Mouse (Mus musculus) embryonic facial prominence, embryonic 10.5 days (tissue): ENCODE measurements around the gene Ppm1l. TPM values are rescaled to one million over a fixed set of nuclear protein-coding genes. Genes with fewer than 3 reads are reported as not detected.
"Not testable (repeated sequence)": the region's sequence is repeated elsewhere in the genome, so short reads cannot be mapped to it uniquely, and the experiment has no call there.

ENCODE experiments used
- DNase-seq: peaks from one replicate; pipeline ENCODE4 v3.0.0-alpha.2; 2017; ENCODE audit warnings: low spot score
- H3K27ac ChIP-seq: fragments of 300-500 bp; sonication (generic); replicated peaks from 2 replicates; pipeline ENCODE4 v1.5.1; 2016; ENCODE audit warnings: mild to moderate bottlenecking
- H3K27me3 ChIP-seq: fragments of 300-500 bp; sonication (generic); replicated peaks from 2 replicates; pipeline ENCODE4 v1.6.1; 2016; ENCODE audit warnings: low read depth, mild to moderate bottlenecking; ENCODE audit not compliant: poor library complexity, severe bottlenecking
- H3K36me3 ChIP-seq: fragments of 300-500 bp; sonication (generic); replicated peaks from 2 replicates; pipeline ENCODE4 v1.6.1; 2016; ENCODE audit warnings: mild to moderate bottlenecking, moderate library complexity
- H3K4me1 ChIP-seq: fragments of 300-500 bp; sonication (generic); 2 replicates; pipeline ENCODE4 v1.6.1; 2016
- H3K4me3 ChIP-seq: fragments of 300-500 bp; sonication (generic); 2 replicates; pipeline ENCODE4 v1.5.1; 2016; ENCODE audit warnings: mild to moderate bottlenecking, moderate library complexity
- H3K9me3 ChIP-seq: fragments of 300-500 bp; sonication (generic); 2 replicates; pipeline ENCODE4 v1.6.1; 2016; ENCODE audit warnings: mild to moderate bottlenecking
- WGBS: fragments of 180-500 bp; shearing (Covaris S2); methylation state at CpG from one replicate; pipeline ENCODE4 v1.1.7; 2016; 5-methylcytosine and 5-hydroxymethylcytosine counted together
- polyA plus RNA-seq: library from polyadenylated mRNA; unstranded; fragments of >200 nt; fragmentation: Nextera tagmentation; extraction: Ambion mirVana; gene quantifications from 2 replicates; pipeline ENCODE4 v1.2.1, GENCODE M21; 2016

The Ppm1l gene
- polyA plus RNA-seq, 1 experiment from 2014 or later = 10.0 TPM

DNA sequence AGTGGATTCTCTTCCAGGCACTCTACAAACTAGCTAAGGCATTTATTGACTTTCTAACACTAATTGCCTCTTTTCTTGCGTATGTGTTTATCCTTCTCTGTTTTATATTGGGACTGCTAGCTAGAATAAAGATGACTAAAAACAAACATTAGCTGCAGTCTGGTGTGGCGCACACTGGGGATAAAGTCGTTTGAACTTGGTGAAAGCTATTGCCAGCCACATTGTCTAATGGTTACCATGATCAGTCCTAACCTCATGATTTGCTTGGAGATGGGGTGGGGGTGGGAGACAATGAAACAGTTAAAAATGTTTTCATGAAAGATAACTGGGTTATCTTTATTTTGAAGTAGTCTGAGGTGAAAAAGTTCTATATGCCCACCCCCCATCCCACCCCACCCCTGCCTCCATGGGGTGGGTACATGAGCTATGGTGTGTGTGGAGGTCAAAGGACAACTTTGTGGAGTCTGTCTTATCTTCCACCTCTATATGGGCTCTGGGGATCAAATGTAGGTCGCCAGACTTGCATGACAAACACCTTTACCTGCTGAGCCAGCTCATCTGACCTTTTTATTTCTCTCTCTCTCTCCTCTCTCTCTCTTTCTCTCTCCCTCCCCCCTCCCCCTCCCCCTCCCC, 43.7 kb downstream of the Ppm1l start:
- Histone ChIP-seq H3K36me3 (no peaks in the 10 kb centered on the region), H3K27me3 (no peaks in the 10 kb centered on the region), H3K9me3 (no peaks in the 10 kb centered on the region), H3K4me3 (no peak overlapping the region), H3K27ac (no peak overlapping the region), H3K4me1 (peaks cover 21% of the 10 kb centered on the region)
- no peak for DNase-seq
- 78% methylated on average over 4 of the region's 4 CpGs for WGBS

DNA sequence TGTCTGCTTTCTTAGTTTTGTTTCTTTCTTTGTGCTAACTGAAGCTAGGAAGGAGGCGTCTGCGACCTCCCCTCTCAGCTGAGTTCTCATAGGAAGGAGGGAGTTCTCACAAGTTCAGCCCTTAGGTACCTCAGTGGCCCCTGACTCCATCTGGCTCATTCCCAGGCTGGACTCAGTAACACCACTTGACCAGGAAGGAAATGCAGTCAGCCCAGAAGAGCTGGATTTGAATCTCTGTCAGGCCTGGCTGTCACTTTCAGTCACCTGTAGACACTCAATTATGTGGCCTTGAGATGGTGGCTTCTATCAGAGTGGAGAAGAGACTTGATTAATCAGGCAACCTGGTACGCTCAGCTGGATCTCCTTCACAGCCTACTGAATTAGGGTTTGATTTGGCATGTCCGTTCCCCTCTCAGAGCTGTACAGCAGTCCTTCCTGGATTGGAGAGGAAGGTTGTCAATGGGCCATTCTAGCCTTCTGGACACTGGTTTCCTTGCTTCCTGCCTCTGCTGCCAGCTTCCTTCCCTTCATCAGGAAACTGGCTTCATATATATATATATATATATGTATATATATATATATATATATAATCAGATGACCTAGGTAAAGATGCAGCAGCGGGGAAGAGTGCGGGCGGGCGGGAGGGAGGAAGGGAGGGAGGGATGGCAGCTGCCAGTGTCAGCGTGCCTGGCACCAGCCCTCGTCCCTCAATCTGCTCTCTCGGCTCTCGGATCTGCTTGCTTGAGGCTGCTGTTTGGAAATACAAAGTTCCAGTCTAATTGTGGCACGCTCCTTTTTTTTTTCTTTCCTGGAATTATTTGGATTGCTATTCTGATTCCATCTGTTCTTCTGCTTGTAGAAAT, 45.1 kb downstream of the Ppm1l start:
- DNase-seq = no peak
- no peak overlapping the region for H3K4me3 ChIP-seq
- WGBS = 87% methylated on average over 13 of the region's 13 CpGs
- H3K36me3 ChIP-seq = no peaks in the 10 kb centered on the region
- H3K27ac ChIP-seq = no peak overlapping the region
- H3K4me1 ChIP-seq = peaks cover 16% of the 10 kb centered on the region
- no peaks in the 10 kb centered on the region for H3K9me3 ChIP-seq
- no peaks in the 10 kb centered on the region for H3K27me3 ChIP-seq

DNA sequence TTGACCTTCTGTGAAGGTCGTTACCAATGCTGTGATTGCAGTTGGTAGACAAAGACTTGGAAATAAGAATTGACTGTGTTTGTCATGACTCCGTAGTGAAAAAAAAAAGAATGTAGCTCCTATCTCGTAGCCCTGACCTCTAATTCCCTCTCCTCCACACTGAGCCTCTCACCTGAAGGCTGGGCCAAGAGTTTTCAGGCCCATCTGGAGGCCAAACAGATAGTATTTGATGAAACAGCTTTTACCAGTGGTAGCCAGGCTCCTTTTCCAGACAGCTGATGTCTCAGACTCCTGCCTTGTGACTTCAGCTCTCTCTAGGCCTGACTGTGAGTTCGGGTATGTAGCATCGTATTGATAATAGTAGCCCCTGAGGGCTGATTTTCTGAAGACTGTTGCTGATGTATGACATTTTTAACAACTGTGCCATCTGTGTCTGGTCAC, 45.7 kb downstream of the Ppm1l start:
- WGBS = 76% methylated on average over 5 of the region's 5 CpGs
- no peak for DNase-seq
- no peaks in the 10 kb centered on the region for H3K36me3 ChIP-seq
- H3K4me1 ChIP-seq = peaks cover 16% of the 10 kb centered on the region
- H3K9me3 ChIP-seq = no peaks in the 10 kb centered on the region
- no peaks in the 10 kb centered on the region for H3K27me3 ChIP-seq
- no peak overlapping the region for H3K4me3 ChIP-seq
- no peak overlapping the region for H3K27ac ChIP-seq

DNA sequence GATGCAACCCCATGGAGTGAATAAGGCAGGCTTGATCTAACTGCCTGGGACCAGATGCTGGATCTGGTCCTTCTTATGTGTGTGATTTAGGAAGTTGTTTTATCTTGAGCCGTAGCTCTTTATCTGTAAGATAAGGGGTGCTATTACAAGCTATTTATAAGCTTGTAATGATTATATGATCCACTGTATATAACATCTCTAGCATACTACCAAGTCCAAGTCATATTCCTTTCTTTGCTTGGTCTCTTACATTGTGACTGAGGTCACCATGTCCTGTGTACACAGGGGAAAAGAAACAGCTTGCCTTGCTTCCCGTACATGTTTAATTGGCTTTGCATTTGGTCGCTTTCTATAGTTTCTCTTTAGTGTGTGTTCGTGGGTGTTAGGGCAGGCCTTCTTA, 46.2 kb downstream of the Ppm1l start:
- DNase-seq = no peak
- Histone ChIP-seq H3K4me1 (peaks cover 13% of the 10 kb centered on the region), H3K27me3 (no peaks in the 10 kb centered on the region), H3K4me3 (no peak overlapping the region), H3K27ac (no peak overlapping the region), H3K36me3 (no peaks in the 10 kb centered on the region), H3K9me3 (no peaks in the 10 kb centered on the region)
- WGBS = 81% methylated on average over 4 of the region's 4 CpGs

DNA sequence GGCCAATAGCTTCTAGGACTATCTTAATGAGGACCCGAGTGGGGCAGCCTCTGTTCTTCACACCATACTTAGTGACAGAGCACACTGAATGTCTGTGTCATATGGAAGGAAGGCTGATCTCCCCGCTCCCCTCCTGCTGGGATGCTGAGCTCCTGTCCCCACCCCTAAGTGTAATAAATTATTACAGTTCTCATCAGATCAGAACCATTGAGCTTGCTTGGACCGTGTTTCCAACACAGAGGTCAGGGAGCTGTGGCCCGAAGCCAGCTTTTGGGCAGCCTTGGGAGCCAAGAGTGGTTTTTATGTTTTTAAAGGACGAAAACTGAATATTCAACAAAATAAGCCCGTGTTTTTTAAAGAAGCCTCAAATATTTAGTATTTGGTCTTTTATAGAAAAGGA, 47.5 kb downstream of the Ppm1l start:
- no peaks in the 10 kb centered on the region for H3K9me3 ChIP-seq
- no peak for DNase-seq
- H3K36me3 ChIP-seq = no peaks in the 10 kb centered on the region
- H3K4me3 ChIP-seq = no peak overlapping the region
- peaks cover 3% of the 10 kb centered on the region; the same call in 1 of the 2 replicates for H3K4me1 ChIP-seq
- no peaks in the 10 kb centered on the region for H3K27me3 ChIP-seq
- H3K27ac ChIP-seq = no peak overlapping the region
- 87% methylated on average over 6 of the region's 6 CpGs for WGBS

DNA sequence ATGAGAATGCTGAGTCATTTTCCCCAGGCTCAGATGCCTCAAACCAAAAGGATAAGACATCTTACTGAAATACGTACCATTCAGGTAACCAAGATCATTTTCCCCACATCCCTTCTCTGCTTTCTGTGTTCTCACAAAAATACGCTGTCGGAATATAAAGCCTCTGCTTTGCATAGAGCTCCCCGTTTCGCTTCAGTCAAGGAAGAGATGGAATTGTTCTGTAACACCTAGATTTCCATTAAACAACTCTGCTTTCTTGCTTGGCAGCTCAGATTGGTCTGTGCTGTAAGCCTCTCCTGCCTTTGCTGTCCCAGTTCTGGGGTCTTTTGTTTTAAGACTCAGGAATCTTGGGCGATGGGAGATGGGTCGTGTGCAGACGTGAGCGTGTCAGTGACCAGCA, 51.3 kb downstream of the Ppm1l start:
- Histone ChIP-seq H3K27me3 (no peaks in the 10 kb centered on the region), H3K27ac (no peak overlapping the region), H3K4me1 (no peaks in the 10 kb centered on the region), H3K4me3 (no peak overlapping the region), H3K9me3 (peaks cover 3% of the 10 kb centered on the region; the same call in 1 of the 2 replicates), H3K36me3 (no peaks in the 10 kb centered on the region)
- 88% methylated on average over 9 of the region's 9 CpGs for WGBS
- no peak for DNase-seq

DNA sequence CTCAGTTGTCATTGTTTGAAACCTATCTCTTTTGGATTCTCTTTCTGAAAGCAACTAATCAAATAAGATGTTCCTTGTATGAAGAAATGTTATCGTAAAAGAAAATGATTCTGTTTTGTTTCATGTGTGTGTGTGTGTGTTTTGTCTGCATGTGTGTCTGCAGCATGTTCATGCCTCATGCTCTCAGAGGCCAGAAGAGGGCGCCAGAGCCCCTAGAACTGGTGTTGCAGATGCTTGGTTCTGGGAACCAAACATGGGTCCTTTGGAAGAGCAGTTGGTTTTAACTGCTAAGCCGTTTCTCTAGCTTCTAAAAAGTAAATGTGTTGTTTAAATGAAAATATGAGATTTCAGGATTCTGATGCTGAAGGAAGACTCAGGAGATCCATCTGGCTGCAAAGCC, 56.1 kb downstream of the Ppm1l start:
- Histone ChIP-seq H3K27me3 (no peaks in the 10 kb centered on the region), H3K4me1 (no peaks in the 10 kb centered on the region), H3K27ac (no peak overlapping the region), H3K4me3 (no peak overlapping the region), H3K9me3 (peaks cover 3% of the 10 kb centered on the region; the same call in 1 of the 2 replicates), H3K36me3 (no peaks in the 10 kb centered on the region)
- 76% methylated on average over 3 of the region's 3 CpGs for WGBS
- no peak for DNase-seq

DNA sequence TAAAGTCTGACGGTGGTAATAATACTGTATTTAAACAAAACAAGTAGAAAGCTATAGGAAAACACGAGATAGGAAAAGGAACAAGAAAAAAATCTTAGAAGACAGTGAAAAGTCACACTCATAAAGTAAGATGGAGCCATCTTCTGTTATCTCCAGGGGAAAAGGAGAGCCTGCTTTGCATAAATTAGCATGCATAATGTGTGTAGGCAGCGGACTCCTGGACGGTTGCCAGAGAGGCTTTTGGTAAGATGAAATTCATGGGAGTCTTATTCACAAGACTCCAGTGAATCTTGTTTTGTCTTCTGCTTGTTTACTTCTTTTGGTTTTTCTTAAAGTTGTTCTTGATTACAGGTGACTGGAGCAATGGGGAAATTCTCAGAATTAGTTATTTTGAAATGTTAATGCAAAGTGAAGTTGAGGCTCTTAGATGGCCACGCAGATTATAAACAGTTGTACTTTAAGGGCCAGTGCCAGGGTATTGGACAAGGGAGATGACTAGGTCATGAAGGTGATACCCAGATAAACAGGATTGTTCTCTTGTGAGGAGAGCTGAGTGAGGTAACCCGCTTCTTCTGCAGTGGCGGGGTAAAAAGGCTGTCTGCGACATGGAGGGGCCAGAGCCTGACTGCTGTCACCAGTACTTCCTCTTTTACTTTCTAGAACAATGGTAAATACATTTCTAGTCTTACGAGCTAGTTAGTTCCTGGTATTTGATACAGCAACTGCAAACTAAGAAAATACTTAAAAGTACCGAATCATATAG, 57.1 kb downstream of the Ppm1l start:
- 87% methylated on average over 10 of the region's 10 CpGs for WGBS
- Histone ChIP-seq H3K36me3 (no peaks in the 10 kb centered on the region), H3K9me3 (peaks cover 3% of the 10 kb centered on the region; the same call in 1 of the 2 replicates), H3K4me3 (no peak overlapping the region), H3K27ac (no peak overlapping the region), H3K27me3 (no peaks in the 10 kb centered on the region), H3K4me1 (no peaks in the 10 kb centered on the region)
- no peak for DNase-seq

DNA sequence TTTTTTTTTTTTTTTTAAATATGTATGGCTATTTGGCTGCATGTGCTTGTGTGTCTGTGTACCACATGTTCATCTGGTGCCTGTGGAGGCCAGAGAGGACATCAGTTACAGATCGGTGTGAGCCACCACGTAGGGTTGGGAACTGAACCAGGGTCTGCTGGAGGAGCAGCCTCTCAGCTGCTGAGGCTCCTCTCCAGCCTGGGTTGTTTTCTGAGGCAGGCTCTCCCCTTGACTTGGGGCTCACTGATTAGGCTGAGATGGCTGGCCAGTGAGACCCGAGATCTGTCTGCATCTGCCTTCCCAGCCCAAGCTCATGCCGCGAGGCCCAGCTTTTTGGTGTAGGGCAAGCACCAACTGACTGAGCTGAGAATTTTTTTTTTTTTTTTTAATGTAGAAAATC, 57.9 kb downstream of the Ppm1l start:
- no peak overlapping the region for H3K27ac ChIP-seq
- H3K27me3 ChIP-seq = no peaks in the 10 kb centered on the region
- DNase-seq = no peak
- no peaks in the 10 kb centered on the region for H3K36me3 ChIP-seq
- WGBS = 93% methylated on average over 5 of the region's 5 CpGs
- H3K4me1 ChIP-seq = no peaks in the 10 kb centered on the region
- no peak overlapping the region for H3K4me3 ChIP-seq
- H3K9me3 ChIP-seq = peaks cover 3% of the 10 kb centered on the region; the same call in 1 of the 2 replicates

DNA sequence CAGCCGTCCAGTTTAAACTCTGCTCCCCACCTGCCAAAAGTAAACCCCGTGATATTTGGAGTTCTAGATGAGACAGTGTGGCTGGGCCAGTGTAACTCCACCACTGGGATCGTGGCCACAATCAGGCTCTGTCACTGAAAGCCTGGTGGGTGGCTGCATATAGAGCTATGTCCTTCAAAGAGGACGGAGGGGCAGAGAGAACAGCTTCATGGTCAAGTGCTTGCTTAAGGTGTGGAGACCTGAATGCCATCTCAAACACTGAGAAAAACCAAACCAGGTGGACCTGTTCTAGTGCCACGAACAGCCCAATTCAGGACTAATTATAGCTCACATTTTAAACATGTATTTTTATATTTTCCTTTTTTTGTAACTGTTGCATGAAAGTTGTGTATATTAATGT, 58.3 kb downstream of the Ppm1l start:
- DNase-seq = no peak
- H3K27me3 ChIP-seq = no peaks in the 10 kb centered on the region
- H3K36me3 ChIP-seq = no peaks in the 10 kb centered on the region
- no peaks in the 10 kb centered on the region for H3K4me1 ChIP-seq
- no peak overlapping the region for H3K27ac ChIP-seq
- H3K4me3 ChIP-seq = no peak overlapping the region
- WGBS = 90% methylated on average over 5 of the region's 5 CpGs
- H3K9me3 ChIP-seq = peaks cover 3% of the 10 kb centered on the region; the same call in 1 of the 2 replicates

DNA sequence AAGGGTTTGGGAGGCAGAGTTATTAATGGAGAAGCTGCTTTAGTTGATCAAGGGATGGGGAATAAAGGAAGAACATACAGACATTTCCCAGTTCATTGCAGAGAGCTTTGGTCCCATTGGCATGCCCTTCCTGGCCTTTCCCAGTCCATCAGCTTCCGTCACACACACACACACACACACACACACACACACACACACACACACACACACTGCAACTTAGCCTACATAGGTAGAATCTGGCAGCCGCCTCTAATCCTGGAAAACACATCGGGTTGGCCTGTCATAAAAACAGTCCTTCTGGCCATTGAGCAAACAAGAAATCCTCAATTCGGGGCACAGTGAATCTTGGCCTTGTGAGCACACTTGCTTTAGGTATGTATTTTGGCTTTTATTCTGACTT, 64.6 kb downstream of the Ppm1l start:
- Histone ChIP-seq H3K27ac (no peak overlapping the region), H3K4me1 (no peaks in the 10 kb centered on the region), H3K4me3 (no peak overlapping the region), H3K27me3 (no peaks in the 10 kb centered on the region), H3K36me3 (0 out of 2 replicates have a peak, but pooled peaks cover 2% of the 10 kb centered on the region), H3K9me3 (no peaks in the 10 kb centered on the region; the same call in 1 of the 2 replicates)
- DNase-seq = no peak
- 83% methylated on average over 4 of the region's 4 CpGs for WGBS

DNA sequence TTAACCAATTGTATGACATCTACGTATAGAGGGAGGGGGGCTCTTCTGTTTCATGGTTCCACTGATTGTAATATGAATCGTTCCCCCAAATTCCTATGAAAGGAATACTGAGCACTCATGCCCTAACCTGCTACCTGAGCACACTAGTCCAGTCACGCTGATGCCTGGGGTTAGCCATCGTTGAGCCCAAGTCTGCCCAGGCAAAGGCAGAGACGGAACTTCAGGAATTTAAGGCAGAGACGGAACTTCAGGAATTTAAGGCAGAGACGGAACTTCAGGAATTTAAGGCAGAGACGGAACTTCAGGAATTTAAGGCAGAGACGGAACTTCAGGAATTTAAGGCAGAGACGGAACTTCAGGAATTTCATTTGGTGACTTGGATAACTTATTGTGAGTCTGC, 75.2 kb downstream of the Ppm1l start:
- not testable (repeated sequence) for H3K4me1 ChIP-seq

More for the DNA sequence above, 75.2 kb downstream of the Ppm1l start:
- H3K27ac ChIP-seq, H3K36me3 ChIP-seq, H3K9me3 ChIP-seq, H3K27me3 ChIP-seq, H3K4me3 ChIP-seq, DNase-seq: not testable (repeated sequence)
- WGBS = 82% methylated on average over 10 of the region's 10 CpGs
